Mouse (Mus musculus): Measurements from ENCODE around the gene Gm21304. TPM values are rescaled to one million over a fixed set of nuclear protein-coding genes. Genes with fewer than 3 reads are reported as not detected.

Gene Gm21304
- polyA plus RNA-seq, 1 experiment from 2014 or later, result not detected

Other genes starting within 250 kb of the Gm21304 start
- gene Gm21293, start 25.5 kb upstream of the Gm21304 start, polyA plus RNA-seq (2015; fragmentation: Nextera tagmentation; extraction: Ambion mirVana), result not detected in 2 replicates
- gene Gm6763, start 17.0 kb upstream of the Gm21304 start, polyA plus RNA-seq (2015; fragmentation: Nextera tagmentation; extraction: Ambion mirVana), result not detected in 2 replicates
- not detected in 2 replicates for gene Gm8764, start 8.5 kb upstream of the Gm21304 start, polyA plus RNA-seq (2015; fragmentation: Nextera tagmentation; extraction: Ambion mirVana)
- gene Gm21312, start 8.5 kb downstream of the Gm21304 start, polyA plus RNA-seq (2015; fragmentation: Nextera tagmentation; extraction: Ambion mirVana), result not detected in 2 replicates
- not detected in 2 replicates for gene Gm20765, start 17.0 kb downstream of the Gm21304 start, polyA plus RNA-seq (2015; fragmentation: Nextera tagmentation; extraction: Ambion mirVana)
- gene Gm4340, start 25.5 kb downstream of the Gm21304 start, polyA plus RNA-seq (2015; fragmentation: Nextera tagmentation; extraction: Ambion mirVana), result not detected in 2 replicates